Mouse (Mus musculus) midbrain, embryonic 16.5 days (tissue): ENCODE measurements around the gene Cdkal1. TPM values are rescaled to one million over a fixed set of nuclear protein-coding genes. Genes with fewer than 3 reads are reported as not detected.
A peak's percentile ranks its signal among the peaks of the same experiment; 100 is the strongest.

Experiments used
- ATAC-seq: fragments of 200-750 bp; cut with Nextera tagmentation; 2 replicates; pipeline ENCODE4 v1.8.0; 2017; ENCODE audit warnings: moderate TSS enrichment
- H3K27ac ChIP-seq: fragments of 300-500 bp; sonication (generic); 2 replicates; pipeline ENCODE4 v1.5.1; 2014; ENCODE audit warnings: mild to moderate bottlenecking, low read length, mixed read lengths
- H3K27me3 ChIP-seq: fragments of 300-500 bp; sonication (generic); 2 replicates; pipeline ENCODE4 v1.6.1; 2014; ENCODE audit warnings: low read depth, low read length, mixed read lengths; ENCODE audit not compliant: control insufficient read depth, insufficient read depth
- H3K36me3 ChIP-seq: fragments of 300-500 bp; sonication (generic); 2 replicates; pipeline ENCODE4 v1.6.1; 2014; ENCODE audit warnings: mild to moderate bottlenecking, low read length, moderate library complexity, mixed read lengths; ENCODE audit not compliant: control insufficient read depth, insufficient read depth
- H3K4me1 ChIP-seq: fragments of 300-500 bp; sonication (generic); 2 replicates; pipeline ENCODE4 v1.6.1; 2014; ENCODE audit warnings: mild to moderate bottlenecking, low read length, mixed read lengths; ENCODE audit not compliant: control insufficient read depth, insufficient read depth
- H3K4me2 ChIP-seq: fragments of 300-500 bp; sonication (generic); 2 replicates; pipeline ENCODE4 v1.6.1; 2014; ENCODE audit warnings: mild to moderate bottlenecking, low read length, mixed read lengths
- H3K4me3 ChIP-seq: fragments of 300-500 bp; sonication (generic); 2 replicates; pipeline ENCODE4 v1.5.1; 2014; ENCODE audit warnings: low read depth, mild to moderate bottlenecking, low read length, moderate library complexity, mixed read lengths
- H3K9ac ChIP-seq: fragments of 300-500 bp; sonication (generic); 2 replicates; pipeline ENCODE4 v1.6.1; 2014; ENCODE audit warnings: low read depth, low read length, mixed read lengths
- H3K9me3 ChIP-seq: fragments of 300-500 bp; sonication (generic); replicated peaks from 2 replicates; pipeline ENCODE4 v1.6.1; 2014; ENCODE audit warnings: mild to moderate bottlenecking, low read length, mixed read lengths; ENCODE audit not compliant: control insufficient read depth, poor library complexity, severe bottlenecking
- WGBS: fragments of 180-500 bp; shearing (Covaris S2); extraction: QIAGEN DNeasy Blood & Tissue Kit; methylation state at CpG from one replicate; pipeline ENCODE4 v1.1.7; 2014; 5-methylcytosine and 5-hydroxymethylcytosine counted together
- polyA plus RNA-seq: library from polyadenylated mRNA; unstranded; fragments of >200 nt; fragmentation: Nextera tagmentation; extraction: Ambion mirVana; gene quantifications from 2 replicates; pipeline ENCODE4 v1.2.1, GENCODE M21; 2015

The Cdkal1 gene
- polyA plus RNA-seq, 1 experiment from 2014 or later, result 21.4 TPM

DNA sequence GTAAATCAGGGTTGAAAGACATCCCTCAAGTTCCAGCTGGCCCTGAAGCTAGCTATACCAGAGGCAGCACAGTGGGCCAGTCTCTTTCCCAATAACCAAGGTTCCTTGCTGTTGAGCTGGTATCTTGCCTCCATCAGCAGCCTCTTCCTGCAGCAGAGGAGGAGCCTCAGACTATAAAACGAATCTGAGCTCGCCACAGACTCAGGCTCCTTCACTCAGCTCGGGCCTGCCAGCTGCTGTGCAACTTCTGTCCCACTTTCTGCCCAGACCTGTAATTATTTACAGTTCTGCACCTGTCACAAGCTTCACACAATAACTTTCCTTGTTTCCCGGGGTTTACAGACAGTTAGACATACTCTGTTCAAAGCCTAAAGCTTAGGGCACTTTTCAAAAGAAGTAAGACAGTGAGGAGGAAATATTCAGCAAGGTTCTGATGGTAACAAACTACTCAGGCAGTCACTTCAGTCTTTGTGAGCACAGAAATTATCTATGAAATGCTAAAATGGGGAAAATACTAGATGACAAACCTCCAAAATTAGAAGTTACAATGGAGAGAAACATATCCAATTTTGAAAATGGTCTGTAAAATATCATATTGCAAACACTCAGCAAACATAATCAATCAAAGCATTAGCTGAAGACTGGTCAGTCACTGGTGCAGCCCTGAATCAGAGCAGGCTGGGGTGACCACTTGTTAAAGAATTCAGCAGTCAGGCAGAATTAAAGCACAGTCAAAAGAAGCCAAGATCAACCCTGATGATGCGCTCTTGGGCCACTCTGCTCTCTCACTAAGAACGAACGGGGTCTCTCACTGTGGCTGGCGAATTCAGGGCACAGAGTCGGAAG lies 108.8 kb downstream of the Cdkal1 start:
- ATAC-seq, result no peak
- H3K4me2 ChIP-seq, result no peak overlapping the region
- no peaks in the 10 kb centered on the region for H3K4me1 ChIP-seq
- H3K27me3 ChIP-seq, result no peaks in the 10 kb centered on the region
- H3K27ac ChIP-seq, result no peak overlapping the region
- 65% methylated on average over 9 of the region's 9 CpGs for WGBS
- no peak overlapping the region for H3K4me3 ChIP-seq
- H3K9ac ChIP-seq, result no peak overlapping the region
- no peaks in the 10 kb centered on the region for H3K36me3 ChIP-seq
- H3K9me3 ChIP-seq, result no peaks in the 10 kb centered on the region

DNA sequence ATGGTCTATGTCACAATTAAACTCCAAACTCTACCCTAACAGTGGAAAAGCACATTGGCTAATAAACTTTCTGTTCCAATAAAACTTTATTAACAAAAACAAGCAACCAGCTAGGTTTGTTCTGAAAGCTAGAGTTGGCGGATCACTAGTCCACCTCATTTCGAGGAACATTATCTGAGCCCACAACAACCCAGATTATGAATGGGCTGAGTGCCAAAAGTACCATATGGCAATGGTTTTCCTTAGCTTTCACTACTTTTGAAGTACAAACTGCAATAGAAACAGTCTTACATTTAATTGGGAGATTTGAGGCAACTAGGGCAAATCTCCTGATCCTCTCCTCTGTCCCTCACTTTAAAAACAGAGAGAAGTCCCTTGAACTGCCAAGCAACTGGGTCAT lies 110.4 kb downstream of the Cdkal1 start:
- H3K4me1 ChIP-seq, result no peaks in the 10 kb centered on the region
- no peak overlapping the region for H3K4me3 ChIP-seq
- no peak overlapping the region for H3K4me2 ChIP-seq
- 82% methylated on average over 2 of the region's 2 CpGs for WGBS
- ATAC-seq, result no peak
- no peaks in the 10 kb centered on the region for H3K27me3 ChIP-seq
- no peak overlapping the region for H3K9ac ChIP-seq
- H3K27ac ChIP-seq, result no peak overlapping the region
- no peaks in the 10 kb centered on the region for H3K36me3 ChIP-seq
- no peaks in the 10 kb centered on the region for H3K9me3 ChIP-seq

DNA sequence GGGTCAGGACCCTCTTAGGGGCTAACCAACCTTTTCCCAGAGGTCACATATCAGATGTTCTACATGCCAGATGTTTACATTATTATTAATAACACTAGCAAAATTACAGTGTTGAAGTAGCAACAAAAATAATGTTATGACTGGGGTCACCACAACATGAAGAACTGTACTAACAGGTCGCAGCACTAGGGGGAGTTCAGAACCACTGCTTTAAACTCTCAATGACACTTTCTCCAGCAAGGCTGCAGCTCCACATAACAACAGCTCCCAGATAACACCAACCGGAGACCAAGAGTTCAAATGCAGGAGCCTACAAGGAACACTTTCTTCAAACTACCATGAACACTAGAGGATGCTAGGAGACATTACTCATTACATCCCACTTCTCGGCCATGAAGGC lies 111.3 kb downstream of the Cdkal1 start:
- H3K9ac ChIP-seq, result no peak overlapping the region
- WGBS, result 89% methylated on average over 3 of the region's 3 CpGs

DNA sequence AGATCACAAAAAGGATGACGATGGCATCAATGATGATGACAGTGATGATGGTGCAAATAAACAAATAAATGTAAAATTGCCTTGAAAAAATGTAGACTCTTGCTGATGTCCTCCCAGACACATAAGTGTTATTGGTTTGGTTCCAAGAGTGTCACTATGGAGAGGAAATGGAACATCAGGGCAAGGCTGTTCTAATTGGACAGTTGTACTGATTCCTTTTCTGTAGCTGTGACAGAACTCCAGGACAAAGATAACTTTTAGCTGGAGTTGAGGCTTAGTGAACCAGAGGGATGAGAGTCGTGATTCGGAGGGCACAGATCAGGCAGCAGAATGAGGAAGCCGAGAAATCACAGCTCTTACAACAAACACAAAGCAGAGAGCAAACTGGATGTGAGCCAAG lies 111.7 kb downstream of the Cdkal1 start:
- H3K9ac ChIP-seq, result no peak overlapping the region
- 87% methylated on average over 4 of the region's 4 CpGs for WGBS
- no peaks in the 10 kb centered on the region for H3K9me3 ChIP-seq
- ATAC-seq, result no peak
- H3K4me2 ChIP-seq, result no peak overlapping the region
- no peaks in the 10 kb centered on the region for H3K36me3 ChIP-seq
- H3K4me1 ChIP-seq, result no peaks in the 10 kb centered on the region
- H3K27ac ChIP-seq, result no peak overlapping the region
- no peak overlapping the region for H3K4me3 ChIP-seq
- H3K27me3 ChIP-seq, result no peaks in the 10 kb centered on the region

More for the DNA sequence above, 111.3 kb downstream of the Cdkal1 start:
- no peaks in the 10 kb centered on the region for H3K9me3 ChIP-seq
- no peaks in the 10 kb centered on the region for H3K36me3 ChIP-seq
- H3K27me3 ChIP-seq, result no peaks in the 10 kb centered on the region
- no peaks in the 10 kb centered on the region for H3K4me1 ChIP-seq
- H3K4me3 ChIP-seq, result no peak overlapping the region
- ATAC-seq, result no peak
- no peak overlapping the region for H3K27ac ChIP-seq
- no peak overlapping the region for H3K4me2 ChIP-seq

DNA sequence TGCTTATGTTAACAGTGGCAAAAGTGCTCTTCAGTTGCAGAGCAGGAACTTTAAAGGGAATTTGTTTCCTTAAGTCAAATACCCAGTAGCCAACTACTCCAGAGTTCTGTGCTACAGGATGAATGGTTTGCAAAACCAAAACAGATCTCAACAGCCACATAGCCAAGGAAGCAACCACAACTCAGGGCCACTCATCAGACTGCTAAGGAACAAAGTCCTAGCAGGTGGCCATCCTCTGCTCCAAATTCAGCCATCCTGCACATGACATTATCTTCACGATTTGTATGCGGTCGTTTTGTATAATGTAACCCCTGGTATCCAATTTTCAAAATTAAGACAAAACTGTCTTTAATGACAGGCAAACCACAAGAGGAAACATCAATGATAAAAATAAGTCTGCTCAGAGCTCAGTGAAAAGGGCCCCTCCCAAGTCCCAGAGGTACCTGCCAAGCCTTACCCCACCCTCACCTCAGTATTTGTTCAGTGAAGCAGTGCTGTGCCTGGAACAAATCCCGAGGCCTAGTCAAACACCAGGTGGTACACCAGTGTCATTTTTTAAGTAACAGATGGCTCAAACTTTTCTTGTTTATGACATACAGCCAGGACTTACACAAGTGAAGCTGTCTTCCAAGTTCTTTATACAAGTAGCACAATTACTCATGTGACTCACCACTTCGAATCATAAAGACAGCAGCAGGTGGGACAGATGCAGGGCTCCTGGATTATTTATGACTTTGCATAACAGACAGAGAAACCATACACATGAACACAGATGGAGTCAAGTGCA lies 117.6 kb downstream of the Cdkal1 start:
- 77% methylated on average over 5 of the region's 5 CpGs for WGBS
- Histone ChIP-seq H3K9ac (no peak overlapping the region), H3K4me1 (no peaks in the 10 kb centered on the region), H3K36me3 (no peaks in the 10 kb centered on the region), H3K4me2 (no peak overlapping the region), H3K27me3 (no peaks in the 10 kb centered on the region), H3K27ac (no peak overlapping the region), H3K4me3 (no peak overlapping the region), H3K9me3 (no peaks in the 10 kb centered on the region)
- ATAC-seq, result no peak

DNA sequence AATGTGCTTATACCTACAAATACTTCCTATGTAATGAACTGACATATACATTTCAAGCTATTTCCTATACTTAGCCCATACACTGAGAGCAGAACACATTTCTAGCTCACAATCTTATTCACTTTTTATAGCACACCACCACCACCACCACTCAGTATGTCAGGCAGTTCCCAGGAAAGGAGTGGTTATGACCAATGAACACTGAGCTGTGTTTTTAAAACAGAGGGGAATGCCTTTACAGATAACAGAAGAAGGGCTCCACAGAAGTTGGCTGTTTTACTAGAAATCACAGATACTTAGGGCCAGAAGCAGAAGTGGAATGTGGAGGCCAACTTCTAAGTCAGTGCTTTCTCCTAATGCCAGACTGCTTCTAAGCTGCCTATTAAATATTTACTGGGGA lies 121.0 kb downstream of the Cdkal1 start:
- H3K27me3 ChIP-seq, result no peaks in the 10 kb centered on the region
- H3K4me3 ChIP-seq, result no peak overlapping the region
- no peak overlapping the region for H3K4me2 ChIP-seq
- ATAC-seq, result no peak
- H3K4me1 ChIP-seq, result no peaks in the 10 kb centered on the region
- H3K9me3 ChIP-seq, result no peaks in the 10 kb centered on the region
- H3K27ac ChIP-seq, result no peak overlapping the region
- no peak overlapping the region for H3K9ac ChIP-seq
- no peaks in the 10 kb centered on the region for H3K36me3 ChIP-seq

DNA sequence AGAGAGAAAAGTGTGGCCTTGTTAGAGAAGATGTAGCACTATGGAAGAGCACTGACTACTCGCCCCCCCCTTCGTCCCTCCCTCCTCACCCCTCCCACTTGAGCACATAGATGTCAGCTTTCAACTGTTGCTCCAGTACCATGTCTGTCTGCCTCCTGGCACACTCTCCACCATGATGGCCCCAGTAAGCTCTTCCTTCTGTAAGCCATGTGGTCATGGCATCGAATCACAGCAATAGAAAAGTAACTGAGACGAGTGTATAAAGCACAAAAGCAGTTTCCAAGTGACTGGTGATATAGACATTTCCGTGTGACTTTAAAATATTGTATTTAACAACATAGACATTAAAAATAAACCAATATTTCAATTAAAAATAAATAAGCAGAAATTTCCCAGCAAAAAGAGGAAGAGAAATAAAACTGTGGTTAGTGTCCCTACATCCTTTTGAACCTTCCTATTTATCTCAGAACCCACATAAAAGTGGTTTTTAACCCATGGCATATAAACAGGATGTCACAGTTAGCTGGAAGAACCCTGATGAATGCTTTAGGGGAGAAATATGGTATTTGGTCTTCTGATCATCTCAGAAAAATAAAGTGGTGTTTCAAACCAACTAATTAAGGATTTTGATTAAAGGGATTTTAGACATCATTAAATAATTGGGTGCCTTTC lies 129.2 kb downstream of the Cdkal1 start:
- H3K27me3 ChIP-seq, result no peaks in the 10 kb centered on the region
- 90% methylated on average over 5 of the region's 5 CpGs for WGBS
- no peak overlapping the region for H3K4me3 ChIP-seq
- H3K4me2 ChIP-seq, result no peak overlapping the region
- H3K9me3 ChIP-seq, result no peaks in the 10 kb centered on the region
- no peaks in the 10 kb centered on the region for H3K36me3 ChIP-seq
- H3K9ac ChIP-seq, result no peak overlapping the region
- no peak for ATAC-seq
- H3K4me1 ChIP-seq, result no peaks in the 10 kb centered on the region
- no peak overlapping the region for H3K27ac ChIP-seq

DNA sequence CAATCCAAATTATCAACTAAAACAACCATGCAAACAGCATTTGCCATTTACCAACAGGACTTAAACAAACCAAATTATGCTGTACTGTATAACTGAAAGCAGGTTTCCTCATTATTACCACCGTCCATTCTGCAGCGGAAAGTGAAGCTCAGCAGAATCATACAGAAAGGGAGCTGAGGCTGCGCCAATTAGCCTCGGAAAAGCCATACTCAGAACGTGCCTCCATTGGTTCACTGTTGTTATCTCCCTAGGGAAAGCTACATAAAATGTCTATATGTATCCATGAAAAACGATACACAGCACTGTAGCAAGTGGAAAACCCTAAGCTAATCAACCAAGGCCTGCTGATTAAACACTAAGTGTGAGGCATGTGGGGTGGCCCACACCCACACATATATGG lies 130.6 kb downstream of the Cdkal1 start:
- H3K4me1 ChIP-seq, result no peaks in the 10 kb centered on the region
- H3K27ac ChIP-seq, result no peak overlapping the region
- 62% methylated on average over 6 of the region's 6 CpGs for WGBS
- H3K9ac ChIP-seq, result no peak overlapping the region
- no peaks in the 10 kb centered on the region for H3K36me3 ChIP-seq
- no peak overlapping the region for H3K4me3 ChIP-seq
- no peak overlapping the region for H3K4me2 ChIP-seq
- H3K9me3 ChIP-seq, result no peaks in the 10 kb centered on the region
- peak; percentile 42; the same call in 1 of the 2 replicates for ATAC-seq
- H3K27me3 ChIP-seq, result no peaks in the 10 kb centered on the region

DNA sequence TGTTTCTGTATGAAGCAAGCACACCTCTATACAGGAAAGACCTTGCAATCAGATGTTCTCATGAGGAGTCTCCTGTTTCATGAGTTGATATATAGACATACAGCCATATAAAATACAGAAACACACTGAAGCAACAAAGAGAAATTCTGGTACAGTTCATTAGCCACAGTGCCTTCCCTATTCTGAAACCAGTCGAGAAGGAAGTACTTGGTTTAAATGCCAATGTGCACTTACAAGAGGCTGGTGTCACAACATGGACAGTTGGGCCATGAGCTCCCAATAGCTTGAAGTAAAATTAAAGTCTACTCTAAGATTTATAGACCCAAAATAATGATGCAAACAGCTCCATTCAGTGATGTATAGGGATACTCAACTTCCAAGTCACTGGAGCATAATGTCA lies 132.3 kb downstream of the Cdkal1 start:
- Histone ChIP-seq H3K27ac (no peak overlapping the region), H3K9ac (no peak overlapping the region), H3K9me3 (no peaks in the 10 kb centered on the region), H3K36me3 (no peaks in the 10 kb centered on the region), H3K27me3 (no peaks in the 10 kb centered on the region), H3K4me3 (no peak overlapping the region), H3K4me1 (no peaks in the 10 kb centered on the region), H3K4me2 (no peak overlapping the region)
- 97% methylated on average over 1 of the region's 1 CpGs for WGBS
- no peak for ATAC-seq
